Mouse (Mus musculus) cerebellum, adult 9-10 months (tissue): ENCODE data around the gene H2-Ab1.
A peak's percentile ranks its signal among the peaks of the same experiment; 100 is the strongest.

Experiments
- DNase-seq: peaks from one replicate; pipeline ENCODE4 v3.0.0; 2022

Gene H2-Ab1

DNA sequence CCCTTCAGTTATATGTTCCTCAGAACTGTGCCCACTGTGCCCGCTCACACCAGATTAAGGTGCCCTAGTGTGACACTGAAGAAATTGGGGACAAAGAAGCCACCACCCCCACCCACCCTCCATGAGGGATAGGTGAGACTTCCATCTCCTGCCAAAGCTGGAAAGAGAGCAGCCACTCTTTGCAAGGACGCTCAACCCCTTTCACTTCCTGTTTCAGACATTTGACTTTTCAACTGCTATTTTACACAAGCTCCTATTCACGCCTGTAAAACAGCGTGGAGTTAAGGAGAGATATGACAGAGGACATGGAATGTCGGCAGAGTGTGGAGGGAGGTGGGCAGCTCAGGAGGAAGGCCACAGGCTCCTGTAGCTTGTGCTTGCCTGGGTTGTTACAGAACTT, 29.0 kb downstream of the H2-Ab1 start:
- no peak for DNase-seq

DNA sequence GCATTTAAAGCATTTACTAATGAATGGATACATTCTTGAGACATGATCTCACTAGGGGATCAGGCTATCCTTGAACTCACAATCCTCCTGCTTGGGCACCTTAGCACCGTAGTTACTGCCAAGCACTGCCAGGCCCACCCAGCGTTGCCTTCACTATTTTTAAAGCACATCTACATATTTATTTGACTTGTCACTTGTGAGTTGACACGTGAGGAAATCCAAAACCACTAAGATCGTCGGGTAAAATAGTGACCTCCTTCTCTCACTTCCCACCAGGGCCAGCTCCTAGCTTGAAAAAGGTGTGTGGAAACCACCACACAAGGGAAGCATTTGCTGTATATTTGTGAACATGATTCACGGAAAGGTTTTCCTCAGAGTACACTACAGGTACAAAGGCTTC, 29.5 kb downstream of the H2-Ab1 start:
- no peak for DNase-seq

DNA sequence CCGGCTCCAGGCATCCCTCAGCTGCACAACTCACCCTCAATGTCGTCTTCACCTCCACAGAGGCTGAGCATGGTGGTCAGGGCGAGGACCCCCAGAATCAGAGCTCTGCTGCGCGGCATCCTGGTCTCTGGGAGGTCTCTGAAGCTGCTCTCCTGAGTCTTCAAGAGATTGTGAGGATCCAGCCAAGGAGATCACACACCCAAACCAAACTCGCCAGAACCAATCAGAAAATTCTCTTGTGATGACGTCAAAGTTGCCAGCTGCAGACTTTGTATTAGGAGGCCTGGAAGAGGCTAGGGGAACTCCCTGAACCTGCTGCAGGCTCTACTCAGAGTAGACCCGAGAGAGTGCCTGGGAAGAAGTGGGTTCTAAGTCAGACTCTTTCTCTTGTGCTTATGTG, 30.2 kb downstream of the H2-Ab1 start, which contains the start of gene H2-Aa:
TSS of gene H2-Aa (minus strand) at position 176 of the 400 bp plus-strand sequence.
- peak; percentile 75 for DNase-seq

DNA sequence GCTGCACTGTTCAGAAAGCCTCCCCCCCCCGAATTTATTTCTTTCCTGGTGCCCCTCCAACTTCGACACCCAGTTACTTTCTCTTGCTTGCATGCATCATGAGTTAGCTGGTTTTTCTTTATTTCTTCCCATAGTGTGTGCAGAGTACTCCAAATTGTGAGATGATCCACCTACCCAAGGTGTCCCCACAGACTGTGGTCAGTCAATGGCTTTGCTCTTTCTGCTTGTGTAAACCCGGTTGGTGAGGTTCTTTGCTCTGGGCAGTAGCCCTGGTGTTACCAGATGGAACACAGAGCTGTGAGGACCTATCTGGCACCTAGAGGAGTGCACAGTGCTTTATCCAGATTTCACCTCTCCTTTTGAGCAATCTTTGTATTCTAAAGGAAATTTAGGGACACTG, 30.6 kb downstream of the H2-Ab1 start:
- no peak for DNase-seq

DNA sequence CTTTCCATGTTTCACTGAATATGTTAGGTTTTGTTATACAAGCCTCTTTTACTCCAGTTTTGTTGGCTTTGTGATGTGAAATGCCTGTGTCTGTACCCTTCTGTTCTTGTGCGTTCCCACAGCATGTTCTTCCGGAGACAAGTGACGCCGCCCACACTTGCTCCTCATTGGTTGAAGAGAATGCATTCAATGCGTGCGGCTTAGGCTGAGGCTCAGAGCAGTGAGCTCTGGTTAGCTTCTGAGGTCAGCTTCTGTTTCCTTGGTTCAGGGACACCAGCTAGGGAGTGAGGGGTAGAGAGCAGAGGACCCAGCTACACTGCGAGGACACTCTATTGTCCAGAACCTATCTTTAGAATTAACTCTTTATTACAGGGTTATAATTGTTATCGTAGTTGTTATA, 34.1 kb downstream of the H2-Ab1 start:
- peak; percentile 28 for DNase-seq

DNA sequence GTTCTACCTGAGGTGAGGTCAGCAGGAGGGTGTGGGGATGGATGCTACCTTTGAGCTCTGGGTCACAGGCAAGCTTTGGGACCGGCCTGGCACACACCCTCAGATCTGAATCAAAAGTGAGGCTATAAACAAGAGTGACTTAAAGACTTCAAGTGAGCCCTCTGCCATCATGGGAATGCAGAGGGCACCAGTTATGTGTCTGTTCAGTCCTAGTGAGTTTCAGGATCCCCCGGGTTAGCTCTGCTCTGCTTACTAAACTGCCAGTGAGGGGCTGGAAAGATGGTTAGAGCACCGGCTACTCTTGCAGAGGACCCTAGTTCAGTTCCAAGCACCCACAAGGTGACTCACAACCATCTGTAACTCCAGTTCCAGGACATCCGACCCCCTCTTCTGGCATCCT, 35.1 kb downstream of the H2-Ab1 start:
- no peak for DNase-seq

DNA sequence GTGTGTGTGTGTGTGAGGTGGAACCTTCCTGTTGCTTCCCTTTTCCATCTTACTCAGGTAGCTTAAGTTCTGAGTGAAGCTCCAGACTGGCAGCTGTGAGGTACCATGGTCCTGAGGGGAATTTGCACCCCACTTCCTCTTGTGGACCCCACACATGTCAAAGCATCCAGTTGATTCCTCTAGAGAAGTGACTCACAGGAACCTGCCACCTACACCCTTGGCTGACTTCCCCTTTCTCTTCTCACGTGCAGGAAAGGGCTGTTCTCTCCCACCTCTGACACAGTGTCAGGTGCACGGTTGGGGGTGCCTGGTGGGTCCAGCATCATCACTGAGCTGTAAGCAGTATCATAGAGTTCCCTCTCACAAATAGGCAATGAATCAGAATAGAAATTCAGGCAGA, 36.0 kb downstream of the H2-Ab1 start:
- no peak for DNase-seq

DNA sequence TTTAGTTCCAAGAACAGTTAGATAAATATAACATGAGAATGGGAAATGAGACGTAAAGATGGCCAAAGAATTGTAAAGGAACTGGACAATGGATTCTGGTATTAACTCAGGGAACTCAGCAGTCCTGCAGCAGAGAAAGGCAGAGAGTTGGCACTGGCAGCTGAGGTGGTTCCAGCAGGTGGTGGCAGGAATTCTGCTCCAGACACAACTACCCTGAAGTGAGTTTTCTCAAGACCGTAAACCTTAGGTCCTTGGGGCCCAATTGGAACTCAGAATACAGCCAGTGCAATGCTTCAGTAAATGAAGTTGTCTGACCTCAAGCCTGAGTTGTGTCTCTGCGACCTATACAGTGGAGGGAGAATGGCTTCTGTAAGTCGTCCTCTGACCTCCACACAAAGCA, 36.8 kb downstream of the H2-Ab1 start:
- no peak for DNase-seq

DNA sequence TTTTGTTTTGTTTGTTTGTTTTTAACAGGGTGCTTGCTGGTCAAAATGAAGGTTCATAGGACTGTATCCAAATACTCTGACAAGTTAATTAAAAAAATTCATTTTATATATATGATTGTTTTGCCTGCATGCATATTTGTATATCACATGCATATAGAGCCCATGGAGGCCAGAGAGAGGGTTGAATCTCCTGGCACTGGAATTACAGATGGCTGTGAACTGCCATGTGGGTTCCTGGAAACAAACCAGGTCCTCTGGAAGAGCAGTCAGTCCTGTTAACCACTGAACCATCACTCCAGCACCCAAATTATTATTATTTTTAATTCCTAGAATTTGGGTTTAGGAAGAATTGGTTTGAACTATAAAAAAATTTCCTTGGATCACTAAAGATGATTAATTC, 37.8 kb downstream of the H2-Ab1 start:
- no peak for DNase-seq

DNA sequence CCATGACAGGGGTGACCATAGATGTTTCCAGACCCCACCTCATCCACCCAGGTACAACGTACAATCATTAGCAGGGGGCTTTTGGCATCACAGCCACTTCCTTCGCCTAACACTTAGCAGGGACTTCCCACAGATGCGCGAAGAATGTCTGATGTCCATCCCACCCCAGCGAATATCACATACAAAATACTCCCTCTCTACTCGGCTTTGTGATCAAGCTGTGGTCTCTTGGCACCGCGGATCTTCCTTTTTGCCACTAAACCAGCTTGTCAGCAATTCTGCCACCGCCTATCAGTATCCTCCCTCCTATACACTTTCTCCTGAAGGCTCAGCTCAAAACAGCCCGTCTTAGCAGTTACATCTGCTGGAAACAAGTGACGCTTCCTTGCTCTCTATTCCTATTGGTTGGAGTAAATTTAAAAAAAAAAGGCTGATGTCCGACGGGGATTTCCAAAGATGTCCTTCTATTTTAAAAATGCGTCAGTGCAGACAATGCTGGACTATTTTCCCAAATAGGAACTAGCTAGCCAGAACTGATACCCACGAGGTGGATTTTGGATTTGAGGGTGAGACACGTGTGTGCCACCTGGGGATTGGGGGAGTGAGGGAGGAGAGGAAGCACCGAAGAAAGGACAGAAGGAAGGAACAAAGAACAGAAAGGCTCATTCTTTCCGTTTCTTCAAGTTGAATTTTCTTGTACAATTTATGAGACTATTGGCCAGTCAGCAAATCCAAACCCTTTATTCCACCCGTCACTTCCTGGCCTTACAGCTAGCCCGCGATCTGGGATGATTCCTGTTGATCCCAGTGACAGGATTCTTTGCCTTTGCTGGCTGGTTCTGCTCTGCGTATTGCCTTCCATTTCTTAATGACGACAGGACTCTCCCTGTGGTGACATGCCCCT, 38.7 kb downstream of the H2-Ab1 start:
- DNase-seq = peak; percentile 47

DNA sequence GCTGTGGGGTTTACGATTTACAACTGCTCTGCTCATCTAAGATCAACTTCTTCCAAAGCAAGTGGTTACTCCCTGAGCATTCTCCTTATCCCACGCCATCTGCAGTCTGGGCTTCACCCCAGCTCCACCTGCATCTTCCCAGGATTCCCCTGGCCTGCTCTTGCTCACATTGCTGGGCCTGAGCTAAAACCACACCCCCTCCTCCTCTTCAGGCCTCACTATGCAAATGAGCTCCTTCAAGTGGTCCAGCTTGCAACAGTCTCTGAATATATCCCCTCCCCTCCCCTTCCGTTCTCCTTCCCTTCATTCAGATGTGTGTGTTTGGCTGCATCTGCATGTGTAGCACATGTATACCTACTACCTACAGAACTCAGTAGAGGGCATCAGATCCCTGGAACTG, 41.9 kb downstream of the H2-Ab1 start:
- DNase-seq = no peak

DNA sequence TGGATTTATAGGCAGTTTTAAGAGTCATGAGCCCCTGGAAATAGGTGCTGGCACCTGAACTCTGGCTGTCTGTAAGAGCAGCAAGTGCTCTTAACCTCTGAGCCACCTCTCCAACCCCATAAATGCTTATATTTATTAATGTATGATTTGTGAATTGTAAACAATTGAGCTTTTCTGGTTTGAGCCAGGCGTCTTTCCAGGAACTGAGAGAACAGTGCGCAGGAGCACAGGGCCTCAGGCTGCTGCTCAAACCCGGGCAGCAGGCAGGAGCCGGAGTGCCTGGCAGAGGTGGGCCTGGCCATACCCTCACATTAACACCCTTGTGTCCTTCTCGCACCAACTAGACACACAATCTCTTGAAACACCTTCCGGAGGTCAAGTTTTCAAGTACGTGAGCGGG, 42.6 kb downstream of the H2-Ab1 start:
- DNase-seq = no peak

DNA sequence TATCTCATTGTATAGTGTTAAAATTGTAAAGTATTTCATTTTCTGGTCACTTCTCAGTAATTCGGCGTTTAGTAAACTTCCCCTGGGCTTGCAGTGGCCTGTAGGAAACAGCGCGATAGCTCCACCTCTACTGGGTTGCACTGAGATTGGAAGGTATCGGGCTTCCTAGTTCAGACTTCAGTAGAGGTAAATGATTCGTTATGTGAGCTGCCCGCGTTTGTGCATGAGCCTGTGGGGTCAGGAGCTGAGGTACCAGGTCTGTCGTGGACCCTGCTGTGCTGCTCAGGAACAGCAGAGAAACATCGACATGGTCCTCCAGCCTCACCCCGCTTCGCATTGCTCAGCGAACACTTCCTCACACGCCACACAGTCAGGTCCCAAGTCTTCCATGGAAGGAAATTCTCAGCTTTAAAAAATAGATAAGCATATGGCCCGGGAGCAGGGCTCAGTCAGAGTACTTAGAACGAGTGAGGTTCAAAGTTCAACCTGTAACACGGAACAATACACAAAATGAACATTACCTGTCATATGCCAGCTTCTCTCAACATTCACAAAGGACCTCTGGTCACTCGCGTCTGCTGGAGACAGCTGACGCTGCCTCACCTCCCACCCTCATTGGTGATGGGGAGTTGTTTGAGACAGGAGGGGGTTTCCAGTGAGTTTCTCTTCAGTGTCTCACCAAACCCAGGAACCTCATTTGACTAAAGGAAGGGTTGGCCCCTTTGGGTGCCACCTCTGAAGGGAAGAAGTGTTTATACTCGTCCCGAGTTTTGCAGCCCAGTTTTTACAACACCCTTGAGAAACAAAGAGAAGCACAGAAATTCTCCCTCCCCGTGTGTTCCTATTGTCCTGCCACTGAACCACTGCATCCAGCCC, 43.4 kb downstream of the H2-Ab1 start:
- no peak for DNase-seq

DNA sequence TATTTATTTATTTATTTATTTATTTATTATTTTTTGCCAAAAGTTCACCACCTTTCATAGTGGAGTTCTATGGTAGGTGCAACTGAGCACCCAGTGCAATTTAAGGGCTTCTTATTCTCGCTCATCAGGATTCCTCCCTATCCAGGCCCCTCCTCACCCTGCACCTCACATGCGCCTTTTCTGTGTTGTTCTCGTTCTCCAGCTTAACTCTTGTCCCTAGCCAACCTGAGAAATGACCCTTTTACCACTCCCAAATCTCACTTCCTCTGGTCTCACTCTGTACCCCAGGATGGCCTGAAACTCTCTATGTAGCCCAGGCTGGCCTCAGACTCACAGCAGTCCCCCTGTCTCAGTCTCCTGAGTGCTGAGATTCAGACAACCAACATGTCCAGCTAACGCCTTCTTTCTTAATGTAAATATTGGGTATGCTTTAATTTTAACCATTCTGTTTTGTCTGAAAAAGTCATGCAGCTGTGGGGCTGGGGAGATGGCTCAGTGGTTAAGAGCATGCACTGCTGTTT, 44.2 kb downstream of the H2-Ab1 start:
- DNase-seq = no peak

DNA sequence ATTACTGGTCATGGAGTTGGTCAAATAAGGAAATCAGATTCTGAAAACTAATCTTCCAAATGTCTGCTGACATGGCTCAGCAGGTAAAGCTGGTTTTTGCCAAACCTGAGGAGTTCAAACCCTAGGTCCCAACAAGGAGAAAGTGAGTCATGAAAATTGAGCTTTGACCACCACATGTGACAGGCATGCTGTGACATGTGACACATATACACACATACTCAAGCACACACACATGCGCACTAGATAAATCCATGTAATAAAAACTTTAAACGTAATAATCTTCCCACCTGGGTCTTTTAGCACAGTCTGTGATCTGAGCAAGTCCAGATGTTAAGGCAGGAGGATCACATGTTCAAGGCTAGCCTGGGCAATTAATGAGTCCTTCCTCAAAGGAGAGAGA, 46.3 kb downstream of the H2-Ab1 start:
- DNase-seq = no peak

DNA sequence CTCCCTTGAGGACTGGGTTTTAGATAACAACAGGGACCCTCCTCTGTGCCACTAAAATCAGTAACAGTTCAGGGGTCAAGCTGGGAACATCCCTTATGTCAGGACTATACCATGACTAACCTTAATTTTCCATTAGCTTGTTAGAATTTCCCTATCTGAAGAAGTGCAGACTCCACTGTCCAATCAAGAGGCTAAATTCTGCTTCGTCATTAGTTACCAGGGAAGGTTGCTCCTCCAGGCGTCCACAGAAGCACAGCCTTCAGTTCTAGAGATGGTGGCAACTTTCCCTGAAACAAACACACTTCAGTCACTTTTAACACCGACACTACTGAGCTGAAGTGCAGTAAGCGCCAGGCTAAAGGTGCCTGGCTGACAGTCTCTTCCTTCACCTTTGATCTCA, 47.3 kb downstream of the H2-Ab1 start:
- DNase-seq = peak; percentile 54

DNA sequence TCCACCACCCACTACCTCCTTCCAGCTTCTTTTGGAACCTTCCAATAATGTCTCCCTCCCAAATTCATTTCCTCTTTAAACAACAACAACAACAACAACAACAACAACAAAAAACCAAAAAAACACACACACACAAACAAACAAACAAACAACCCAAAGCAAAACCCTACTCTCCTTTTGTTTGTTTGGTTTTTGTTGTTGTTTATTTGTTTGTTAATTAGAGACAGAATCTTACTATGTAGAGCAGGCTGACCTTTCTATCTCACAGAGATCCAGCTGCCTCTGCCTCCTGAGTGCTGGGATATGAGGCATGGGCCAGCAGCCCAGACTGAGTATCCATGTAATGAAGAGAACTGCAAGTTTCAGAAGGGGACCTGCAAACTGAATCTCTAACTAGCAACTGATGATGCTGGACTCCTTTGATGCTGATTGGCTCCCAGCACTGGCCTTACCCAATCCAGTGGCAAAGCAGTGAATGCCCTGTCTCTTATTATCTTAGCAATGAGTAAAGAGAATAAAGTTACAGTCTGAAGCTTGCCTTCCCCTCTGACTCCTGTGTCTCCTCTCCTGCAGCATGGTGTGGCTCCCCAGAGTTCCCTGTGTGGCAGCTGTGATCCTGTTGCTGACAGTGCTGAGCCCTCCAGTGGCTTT, 48.0 kb downstream of the H2-Ab1 start, which contains the start of gene H2-Eb1:
TSS of gene H2-Eb1 (plus strand) at position 488 of the 651 bp plus-strand sequence.
- DNase-seq = peak; percentile 73

DNA sequence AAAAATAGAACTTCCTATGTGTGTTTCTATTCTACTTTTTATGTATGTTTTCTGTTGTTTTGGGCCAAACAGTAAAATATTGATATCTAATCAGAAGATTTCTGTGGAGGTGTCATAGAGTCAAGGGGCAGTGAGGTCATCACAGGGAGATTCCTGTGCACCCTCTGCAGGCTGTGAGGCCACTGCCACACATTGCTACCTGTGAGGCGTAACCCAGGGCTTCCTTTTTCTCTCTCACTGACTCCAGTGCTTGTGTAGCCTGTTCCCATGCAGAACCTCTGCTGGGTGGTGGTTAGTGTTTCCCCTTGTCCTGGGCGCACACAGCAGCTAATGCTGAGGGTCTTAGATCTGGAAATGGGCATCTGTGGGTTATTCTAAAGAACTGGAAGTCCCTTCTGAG, 48.9 kb downstream of the H2-Ab1 start:
- no peak for DNase-seq

DNA sequence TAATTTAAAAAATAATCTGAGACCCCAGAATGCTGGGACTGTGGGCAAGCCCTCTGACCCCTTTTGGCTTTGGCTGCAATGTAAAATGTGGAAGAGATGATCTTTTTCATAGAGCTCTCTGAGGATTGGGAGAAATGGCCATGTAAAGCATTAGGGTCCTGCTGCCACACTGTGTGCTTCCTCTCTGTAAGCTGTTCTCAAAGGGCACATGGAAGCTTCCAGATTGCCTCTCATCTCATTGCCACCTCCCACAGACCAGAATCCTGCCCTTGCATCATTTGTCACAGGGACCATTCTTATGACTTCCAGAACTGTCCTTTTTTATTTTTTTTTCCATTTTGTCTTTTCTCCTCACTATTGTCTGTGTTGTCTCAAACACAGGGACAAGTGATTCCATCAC, 49.7 kb downstream of the H2-Ab1 start:
- no peak for DNase-seq

DNA sequence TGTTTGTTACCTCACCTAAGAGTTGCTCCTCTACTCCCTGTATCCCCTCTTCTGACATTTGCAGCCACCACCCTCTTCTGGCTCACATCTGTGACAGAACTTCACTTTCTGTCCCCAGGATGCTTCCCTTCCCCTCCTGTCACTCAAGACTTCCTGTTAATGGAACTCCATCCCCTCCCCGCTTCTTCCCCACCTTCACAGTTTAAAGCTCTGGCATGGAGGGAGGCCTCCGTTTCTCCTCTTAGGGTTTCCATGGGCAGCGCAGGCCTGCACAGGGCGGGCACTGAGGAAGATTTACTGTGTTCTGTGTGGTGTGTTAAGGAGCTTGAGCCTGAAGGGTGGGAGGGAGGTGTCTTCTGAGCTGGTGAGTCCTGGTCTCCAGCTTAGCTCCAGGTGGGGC, 50.7 kb downstream of the H2-Ab1 start:
- DNase-seq = no peak

DNA sequence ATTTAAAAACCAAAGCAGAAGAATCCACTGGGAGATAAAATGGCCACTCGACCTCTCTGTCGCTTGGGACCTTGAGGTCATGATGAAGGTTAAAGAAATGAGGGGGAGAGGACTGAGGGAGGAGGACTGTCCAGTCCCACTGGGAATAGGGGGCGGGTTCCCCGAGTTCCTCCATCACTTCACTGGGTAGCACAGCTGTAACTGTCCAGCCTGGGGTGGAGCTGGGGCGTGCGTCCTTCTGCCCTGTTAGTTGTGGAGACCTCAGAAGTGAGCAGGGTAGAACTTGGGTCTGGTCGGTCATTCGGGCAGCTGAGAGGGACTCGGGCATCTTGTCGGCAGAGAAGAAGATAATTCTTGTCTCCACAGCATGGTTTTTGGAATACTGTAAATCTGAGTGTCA, 51.7 kb downstream of the H2-Ab1 start:
- no peak for DNase-seq

DNA sequence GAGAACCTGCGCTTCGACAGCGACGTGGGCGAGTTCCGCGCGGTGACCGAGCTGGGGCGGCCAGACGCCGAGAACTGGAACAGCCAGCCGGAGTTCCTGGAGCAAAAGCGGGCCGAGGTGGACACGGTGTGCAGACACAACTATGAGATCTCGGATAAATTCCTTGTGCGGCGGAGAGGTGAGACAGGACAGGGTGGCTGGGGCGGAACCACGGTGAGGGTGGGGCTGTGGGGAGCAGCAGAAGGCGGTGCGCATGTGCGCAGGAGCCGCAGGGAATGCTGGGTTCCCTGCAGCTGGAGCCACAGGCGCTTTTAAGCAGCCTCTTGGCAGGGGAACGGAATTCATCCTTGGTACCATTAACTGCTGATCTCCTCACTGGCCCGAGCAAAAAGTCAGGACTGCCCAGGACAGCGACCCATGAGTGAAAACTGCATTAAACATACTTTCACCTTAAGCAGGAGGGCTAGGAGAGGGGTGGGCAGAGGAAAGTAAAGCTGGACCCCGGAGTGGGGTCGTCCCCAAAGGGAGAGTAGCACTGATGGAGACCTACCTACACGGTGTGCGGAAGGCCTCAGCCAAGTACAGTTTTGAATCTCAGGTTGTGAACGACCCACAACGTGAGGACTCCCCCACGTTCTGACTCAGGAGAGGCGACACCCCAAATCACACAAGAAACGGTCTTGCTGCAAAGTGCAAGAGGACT, 52.3 kb downstream of the H2-Ab1 start:
- DNase-seq = peak; percentile 34
